Mouse (Mus musculus) G1E (cell line): ENCODE measurements around the gene Ak2.

ENCODE experiments used
- CTCF ChIP-seq: IDR thresholded peaks from 2 replicates; pipeline ENCODE4 v1.5.1; 2012; ENCODE audit warnings: low read depth, low read length, inconsistent platforms, mixed read lengths
- GATA1 ChIP-seq: IDR thresholded peaks from 2 replicates; pipeline ENCODE4 v1.6.1; 2012; ENCODE audit warnings: borderline replicate concordance, low read length, inconsistent platforms, mixed read lengths
- GATA2 ChIP-seq: IDR thresholded peaks from 2 replicates; pipeline ENCODE4 v1.6.1; 2012; ENCODE audit warnings: low read depth, low read length, inconsistent platforms, borderline replicate concordance
- TAL1 ChIP-seq: conservative IDR thresholded peaks from 2 replicates; pipeline ENCODE4 v1.6.1; 2012; ENCODE audit warnings: low read depth, low read length, inconsistent platforms, mixed read lengths

DNA sequence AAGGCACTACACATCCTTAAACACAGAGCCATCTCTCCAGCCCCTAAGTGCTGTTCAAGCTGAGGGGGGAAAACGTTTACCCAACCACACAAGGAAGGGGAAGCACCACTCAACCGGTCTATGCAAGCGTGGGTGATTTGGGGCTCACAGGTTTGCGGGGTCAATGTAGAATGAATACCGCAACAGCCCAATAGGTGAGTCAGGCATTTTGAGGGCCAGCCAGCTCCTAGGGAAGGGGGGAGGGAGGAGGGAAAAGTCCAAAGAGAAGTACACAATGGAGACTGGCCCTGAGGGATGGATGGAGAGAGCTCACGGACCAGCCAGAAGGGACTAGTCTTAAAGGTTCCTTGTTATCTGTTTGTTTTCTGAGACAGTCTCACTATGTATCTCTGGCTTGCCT is 32.1 kb downstream of the Ak2 start:
- TF ChIP-seq CTCF (no peak), TAL1 (no peak), GATA2 (no peak), GATA1 (no peak)
